Mouse (Mus musculus): ENCODE data around the gene AC124502.3.
A peak's percentile ranks its signal among the peaks of the same experiment; 100 is the strongest.
"Not testable (repeated sequence)": the region's sequence is repeated elsewhere in the genome, so short reads cannot be mapped to it uniquely, and the experiment has no call there.

The AC124502.3 gene

GRCm38 (mm10) chr19:5086533-5086932 lies 47.8 kb downstream of the AC124502.3 start:
- DNase-seq = not testable (repeated sequence)

GRCm38 (mm10) chr19:5087884-5088728 lies 49.4 kb downstream of the AC124502.3 start, which contains the start of gene Yif1a:
TSS of gene Yif1a (plus strand) at chr19:5088538.
- DNase-seq = peak; percentile 97 to 98

DNA sequence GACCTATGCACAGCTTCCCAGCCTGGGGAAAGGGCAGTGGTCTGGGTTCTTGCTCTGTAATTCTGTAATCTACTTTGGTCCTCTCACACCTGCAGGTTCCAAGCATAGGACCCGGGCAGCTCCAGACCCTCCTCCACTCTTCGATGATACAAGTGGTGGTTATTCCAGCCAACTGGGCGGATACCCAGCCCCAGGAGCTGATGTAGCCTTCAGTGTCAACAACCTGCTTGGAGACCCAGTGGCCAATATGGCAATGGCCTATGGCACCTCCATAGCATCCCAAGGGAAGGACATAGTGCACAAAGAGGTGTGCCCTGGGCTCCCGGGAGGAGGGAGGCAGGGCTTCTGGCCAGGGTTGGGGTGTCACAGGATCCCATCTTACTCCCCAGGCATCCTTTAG lies 50.6 kb downstream of the AC124502.3 start:
- DNase-seq = no peak

DNA sequence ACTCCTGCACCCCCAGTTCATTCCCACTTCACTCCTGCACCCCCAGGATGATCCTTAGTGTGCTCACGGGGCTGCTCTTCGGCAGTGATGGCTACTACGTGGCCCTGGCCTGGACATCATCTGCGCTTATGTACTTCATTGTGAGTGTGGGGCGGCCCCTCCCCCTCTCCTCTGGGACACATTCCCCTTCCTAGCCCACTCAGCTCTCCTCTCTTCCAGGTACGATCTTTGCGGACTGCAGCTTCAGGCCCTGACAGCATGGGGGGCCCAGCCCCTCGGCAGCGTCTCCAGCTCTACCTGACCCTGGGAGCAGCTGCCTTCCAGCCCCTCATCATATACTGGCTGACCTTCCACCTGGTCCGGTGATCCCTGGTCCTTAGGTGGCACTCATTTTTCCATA lies 53.4 kb downstream of the AC124502.3 start:
- no peak for DNase-seq

GRCm38 (mm10) chr19:5093481-5094242 lies 55.0 kb downstream of the AC124502.3 start:
- no peak for DNase-seq

DNA sequence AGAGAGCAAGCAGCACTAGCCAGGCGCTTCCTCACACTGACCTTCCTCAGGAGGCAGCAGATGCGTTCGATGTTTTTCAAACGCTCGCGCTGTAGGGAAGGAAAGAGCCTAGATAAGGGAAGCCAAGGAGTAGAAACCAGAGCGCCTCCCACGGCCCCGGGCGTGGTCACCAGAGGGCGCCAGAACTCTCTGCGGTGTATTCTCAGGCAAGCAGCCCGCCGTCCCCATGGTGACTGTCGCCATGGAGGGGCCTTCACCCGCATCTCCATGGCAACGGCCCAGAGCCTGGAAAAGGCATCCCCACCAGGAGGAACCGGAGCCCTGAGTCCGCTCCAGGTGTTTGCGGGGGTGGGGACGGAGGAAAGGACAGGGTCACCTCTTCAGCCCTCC lies 55.5 kb downstream of the AC124502.3 start:
- peak; percentile 84 to 88 for DNase-seq

DNA sequence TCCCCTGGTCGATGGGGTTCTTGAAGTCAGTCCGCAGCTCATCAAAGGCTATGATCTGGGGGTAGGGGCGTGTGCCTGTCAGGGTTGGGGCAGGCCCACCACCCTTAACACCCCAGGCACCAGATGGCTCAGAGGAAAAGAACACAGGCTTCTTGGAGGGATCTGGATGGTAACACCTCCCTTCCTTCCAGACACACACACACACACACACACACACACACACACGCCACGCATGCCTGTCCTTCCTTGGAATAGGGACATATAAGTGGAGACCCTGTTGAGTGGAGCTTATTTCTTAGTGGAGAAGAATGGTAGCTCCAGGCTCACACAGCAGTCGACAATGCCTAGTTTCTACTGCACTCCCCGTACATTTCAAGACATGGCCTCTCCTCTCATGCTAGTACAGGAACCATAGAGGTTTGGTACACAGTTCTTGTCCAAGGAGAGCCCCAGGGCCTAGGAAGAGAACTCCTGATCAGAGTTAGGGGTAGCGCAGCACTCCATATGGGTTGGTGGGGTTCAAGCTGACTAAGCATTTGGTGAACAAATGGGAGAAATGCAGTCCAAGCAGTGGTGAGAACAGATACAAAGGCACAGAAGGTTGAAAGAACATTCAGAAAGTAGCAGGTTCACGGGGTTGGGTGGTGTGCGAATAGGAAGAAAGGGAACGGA lies 56.2 kb downstream of the AC124502.3 start:
- no peak for DNase-seq

DNA sequence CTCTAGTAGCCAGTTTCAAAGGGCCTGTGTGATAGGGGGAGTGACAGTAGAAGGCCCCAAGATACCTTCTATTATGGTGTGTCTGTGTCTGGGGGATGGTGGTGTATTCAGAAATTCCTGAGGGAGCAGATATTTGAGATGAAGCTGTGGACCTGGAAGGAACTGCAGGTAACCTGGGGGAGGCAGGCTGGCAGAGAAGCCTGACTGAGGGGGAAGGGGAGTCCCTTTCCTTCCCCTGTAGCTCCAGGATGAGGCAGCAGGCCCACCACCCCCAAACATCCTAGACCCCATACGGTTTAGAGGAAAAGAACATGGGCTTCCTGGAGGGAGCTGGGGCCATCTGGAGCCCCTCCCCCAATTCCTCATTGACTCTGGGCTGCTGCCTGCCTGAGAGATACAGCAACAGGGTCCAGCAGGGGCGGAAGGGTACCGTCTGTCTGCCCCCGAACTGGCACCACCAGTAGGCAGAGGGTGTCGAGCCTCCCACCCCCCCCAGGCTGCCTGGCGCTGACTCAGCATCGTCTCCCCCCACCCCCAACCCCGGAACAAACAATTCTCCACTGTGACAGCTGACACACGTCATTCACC lies 57.3 kb downstream of the AC124502.3 start:
- no peak for DNase-seq

DNA sequence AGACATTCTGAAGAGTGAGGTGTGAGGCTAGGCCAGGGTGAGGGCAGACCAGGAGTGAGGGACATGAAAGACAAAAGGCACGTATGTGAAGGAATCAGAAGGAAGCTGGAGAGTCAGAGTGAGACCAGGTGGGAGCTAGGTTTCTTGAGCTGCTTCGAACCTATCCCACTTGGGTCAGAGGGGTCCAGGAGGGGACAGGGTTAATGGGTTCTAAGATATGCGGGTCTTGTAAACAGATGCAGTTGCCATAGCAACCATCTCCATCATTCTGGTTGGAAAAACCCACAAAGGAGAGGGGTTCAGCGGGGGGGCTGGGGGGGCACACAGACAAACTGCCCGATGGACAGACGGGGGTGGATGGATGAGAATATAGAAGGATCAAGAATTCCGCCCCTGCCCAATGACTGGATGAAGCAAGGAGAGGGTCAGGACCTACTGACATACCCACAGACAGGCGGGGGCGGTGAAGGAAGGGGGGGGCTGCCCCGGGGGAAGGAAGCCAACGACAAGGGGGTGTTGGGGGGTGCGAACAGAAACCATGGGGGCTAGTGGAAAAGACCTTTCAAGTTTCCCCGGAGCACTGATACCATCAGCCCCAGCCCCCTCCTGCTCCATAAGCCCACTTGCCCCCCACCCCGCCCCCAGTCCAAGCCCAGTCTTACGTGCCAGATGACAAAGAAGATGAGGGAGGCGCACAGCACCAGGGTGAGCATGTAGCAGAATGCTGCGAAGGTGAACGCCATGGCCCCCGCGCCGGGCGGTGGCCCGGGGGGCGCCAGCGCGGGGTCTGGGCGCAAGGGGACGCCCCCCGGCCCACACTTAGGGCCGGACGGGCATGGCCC lies 59.1 kb downstream of the AC124502.3 start:
- no peak for DNase-seq

GRCm38 (mm10) chr19:5098363-5099143 lies 59.9 kb downstream of the AC124502.3 start, which contains the start of gene Cnih2:
TSS of gene Cnih2 (minus strand) at chr19:5098521.
- DNase-seq = peak in 1 of 2 experiments; percentile 54

All from lung, adult 18-20 months (tissue).